Mouse (Mus musculus) ES-E14 (cell line): ENCODE data around the gene Dpy19l3.

Experiments
- CHD2 ChIP-seq: IDR thresholded peaks from 2 replicates; pipeline ENCODE4 v1.6.1; 2014; ENCODE audit warnings: mild to moderate bottlenecking, low read depth, low read length, inconsistent platforms
- HCFC1 ChIP-seq: IDR thresholded peaks from 2 replicates; pipeline ENCODE4 v1.6.1; 2012; ENCODE audit warnings: low read length, inconsistent platforms, borderline replicate concordance; ENCODE audit not compliant: insufficient read depth
- MAFK ChIP-seq: IDR thresholded peaks from 2 replicates; pipeline ENCODE4 v1.6.1; 2014; ENCODE audit warnings: mild to moderate bottlenecking, low read depth, low read length, inconsistent platforms; ENCODE audit not compliant: insufficient read depth
- ZC3H11A ChIP-seq: IDR thresholded peaks from 2 replicates; pipeline ENCODE4 v1.6.1; 2012; ENCODE audit warnings: low read depth, mild to moderate bottlenecking, inconsistent platforms, low read length, borderline replicate concordance

DNA sequence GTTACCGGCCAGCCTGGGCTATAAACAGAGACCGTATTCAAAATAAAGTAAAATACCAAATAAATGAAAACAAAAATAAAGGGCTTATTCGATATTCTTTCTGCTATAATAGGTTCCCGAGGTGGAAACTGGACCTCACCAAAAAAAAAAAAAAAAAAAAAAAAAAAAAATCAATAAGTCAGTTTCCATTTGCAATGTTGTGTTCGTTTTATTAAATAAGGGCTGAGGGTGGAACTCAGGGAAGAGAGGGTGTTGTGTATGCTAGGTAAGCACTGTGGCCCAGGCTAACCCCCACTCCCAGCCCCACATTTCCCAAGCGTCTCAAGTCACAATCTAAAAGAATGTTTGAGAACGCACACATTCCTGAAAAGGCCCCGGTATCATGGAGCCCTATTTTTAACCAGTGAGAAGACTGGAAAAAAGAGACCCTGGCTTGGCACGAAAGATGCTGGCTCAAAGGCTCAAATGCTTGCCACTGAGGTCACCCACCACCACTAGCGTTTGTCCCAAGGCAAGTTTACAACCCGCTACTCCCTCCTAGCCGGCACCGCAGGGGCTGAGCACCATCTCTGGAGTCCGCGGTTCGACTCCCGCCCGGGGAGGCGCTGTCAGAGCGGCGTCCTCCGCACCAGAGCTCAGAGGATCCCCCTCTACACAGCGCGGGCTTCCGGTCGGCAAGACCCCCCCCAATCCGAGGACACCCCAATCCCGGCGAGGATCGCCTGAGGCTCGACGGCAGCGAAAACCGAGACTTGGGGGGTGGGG is 107.8 kb downstream of the Dpy19l3 start:
- TF ChIP-seq CHD2 (no peak), MAFK (no peak), ZC3H11A (no peak), HCFC1 (no peak)
